8 mouse cellular contexts compared by ENCODE assay signal in genomic region chr10:22776007-22776698, GRCm38 (mm10). TPM values are rescaled to one million over a fixed set of nuclear protein-coding genes. Genes with fewer than 3 reads are reported as not detected.
DNase-seq lines count a peak whose midpoint lies in the region; ATAC-seq and TF ChIP-seq lines count a peak whose summit lies in the region.

No protein-coding gene starts in this region.

- ATAC-seq in midbrain, embryonic 14.5 days (ENCODE audit: low FRiP score, low TSS enrichment) = no peak

- no peaks in the 10 kb centered on the region for H3K27me3 ChIP-seq in CH12.LX (replicated peaks)
- no peaks in the 10 kb centered on the region for H3K27me3 ChIP-seq in cerebellum, adult 2 months (ENCODE audit: control insufficient read depth, insufficient read depth, low read length)
- H3K27me3 ChIP-seq in midbrain, embryonic 14.5 days (ENCODE audit: control insufficient read depth, insufficient read depth, low read length) = no peaks in the 10 kb centered on the region

- TF ChIP-seq CTCF in CH12.LX (conservative IDR thresholded peaks at IDR 0.05 in 1 of 2, IDR thresholded peaks at IDR 0.05 in 1 of 2; ENCODE audit: low read depth in 2 of 2, low read length in 2 of 2) = peak in 1 of 2 experiments; percentile 76; a peak in 2 of 4 replicates
- TF ChIP-seq CTCF in cerebellum, adult 2 months (IDR thresholded peaks at IDR 0.05; ENCODE audit: borderline replicate concordance, insufficient read depth, low read depth, low read length) = peak; percentile 77

- H3K4me2 ChIP-seq in CH12.LX (ENCODE audit: insufficient read depth, low read depth, poor library complexity, severe bottlenecking) = no peak overlapping the region
- H3K4me2 ChIP-seq in midbrain, embryonic 14.5 days (ENCODE audit: low read length) = no peak overlapping the region

- peak; percentile 74 for TF ChIP-seq RAD21 in CH12.LX (IDR thresholded peaks at IDR 0.05; ENCODE audit: low read depth, low read length)

- no peak for TF ChIP-seq EP300 in CH12.LX (IDR thresholded peaks at IDR 0.05; ENCODE audit: low read length)

- no peaks in the 10 kb centered on the region for H3K79me2 ChIP-seq in CH12.LX (replicated peaks; ENCODE audit: control insufficient read depth, extremely low read depth, insufficient read depth, poor library complexity, severe bottlenecking)

- no peak for TF ChIP-seq POLR2A in CH12.LX (IDR thresholded peaks at IDR 0.05; ENCODE audit: low read depth, low read length)
- TF ChIP-seq POLR2A in cerebellum, adult 2 months (IDR thresholded peaks at IDR 0.05; ENCODE audit: borderline replicate concordance, insufficient read depth, low read length) = no peak

- no peaks in the 10 kb centered on the region; a peak in 1 of 4 replicates for H3K4me1 ChIP-seq in CH12.LX (ENCODE audit: control insufficient read depth in 1 of 2, insufficient read depth in 2 of 2)
- H3K4me1 ChIP-seq in cerebellum, adult 2 months (ENCODE audit: control insufficient read depth, insufficient read depth, low read length) = no peaks in the 10 kb centered on the region
- H3K4me1 ChIP-seq in midbrain, embryonic 14.5 days (ENCODE audit: control insufficient read depth, insufficient read depth, low read length) = no peaks in the 10 kb centered on the region

- no peak overlapping the region for H3K27ac ChIP-seq in CH12.LX (ENCODE audit: insufficient read depth, low read depth)
- H3K27ac ChIP-seq in cerebellum, adult 2 months (ENCODE audit: insufficient read depth, low read length) = no peak overlapping the region
- H3K27ac ChIP-seq in midbrain, embryonic 14.5 days (replicated peaks; ENCODE audit: low read depth, low read length) = no peak overlapping the region

- DNase-seq in gastrocnemius, postnatal 10 days = peak; percentile 38
- DNase-seq in gastrocnemius, adult 8-10 months (ENCODE audit: low spot score in 2 of 2) = no peak
- peak; percentile 50 for DNase-seq in CH12.LX (ENCODE audit: extremely low read depth)
- peak; percentile 50 to 69 for DNase-seq in cerebellum, adult 2 months
- DNase-seq in frontal cortex, postnatal 25 days (ENCODE audit: low spot score in 2 of 2) = peak; percentile 49 to 56
- peak; percentile 44 to 53 for DNase-seq in layer of hippocampus, postnatal 36 days
- peak; percentile 83 for DNase-seq in midbrain, embryonic 14.5 days
- DNase-seq in spleen, adult 12 weeks (ENCODE audit: low spot score) = no peak

- WGBS in cerebellum, adult 2 months = 4% methylated on average over 7 of the region's 7 CpGs
- whole genome bisulfite sequencing in midbrain, embryonic 14.5 days = 16% methylated on average over 7 of the region's 7 CpGs

- no peaks in the 10 kb centered on the region for H3K36me3 ChIP-seq in CH12.LX (replicated peaks in 1 of 2; ENCODE audit: control insufficient read depth in 1 of 2, insufficient read depth in 1 of 2, low read length in 1 of 2)
- H3K36me3 ChIP-seq in midbrain, embryonic 14.5 days (ENCODE audit: control insufficient read depth, insufficient read depth, low read length) = no peaks in the 10 kb centered on the region

- no peak overlapping the region for H3K9ac ChIP-seq in CH12.LX (ENCODE audit: insufficient read depth, low read depth)
- H3K9ac ChIP-seq in midbrain, embryonic 14.5 days (replicated peaks; ENCODE audit: low read length) = no peak overlapping the region

- dilution Hi-C loops in CH12.LX (cut with MboI; ENCODE audit: extremely low pct_ligation_motif_present, extremely low pct_unique_long_range_greater_than_20kb, low sequenced_read_pairs) = no loop called here

- no peaks in the 10 kb centered on the region for H3K9me3 ChIP-seq in CH12.LX (replicated peaks; ENCODE audit: low read length)
- no peaks in the 10 kb centered on the region for H3K9me3 ChIP-seq in midbrain, embryonic 14.5 days (ENCODE audit: control insufficient read depth, low read length)

- H3K4me3 ChIP-seq in CH12.LX (replicated peaks in 1 of 3; ENCODE audit: low read depth in 2 of 3, low read length in 2 of 3, poor library complexity in 1 of 3) = no peak overlapping the region
- no peak overlapping the region for H3K4me3 ChIP-seq in cerebellum, adult 2 months (replicated peaks; ENCODE audit: insufficient read depth, low read depth, low read length)
- no peak overlapping the region for H3K4me3 ChIP-seq in midbrain, embryonic 14.5 days (replicated peaks; ENCODE audit: low read depth, low read length)

- in situ Hi-C loops in CH12.LX (cut with MboI; ENCODE audit: low pct_ligation_motif_present, low pct_unique_long_range_greater_than_20kb, low sequenced_read_pairs) = loop anchor here (10.0 kb wide), 1 partner anchor 191 kb away; no protein-coding TSS in a partner anchor

TF ChIP-seq in CH12.LX, 34 proteins besides CTCF, POLR2A, EP300 and RAD21:
- no peak for TF ChIP-seq USF1 (IDR thresholded peaks at IDR 0.05; ENCODE audit: low read depth, low read length)
- TF ChIP-seq MEF2A (IDR thresholded peaks at IDR 0.05; ENCODE audit: borderline replicate concordance, low read depth, low read length) = no peak
- no peak for TF ChIP-seq MYC (IDR thresholded peaks at IDR 0.05; ENCODE audit: low read depth, low read length)
- TF ChIP-seq CHD1 (IDR thresholded peaks at IDR 0.05; ENCODE audit: low read depth, low read length) = no peak
- no peak for TF ChIP-seq ZKSCAN1 (IDR thresholded peaks at IDR 0.05; ENCODE audit: borderline replicate concordance, low read depth, low read length)
- TF ChIP-seq MAZ (IDR thresholded peaks at IDR 0.05; ENCODE audit: low read depth, low read length) = no peak
- no peak for TF ChIP-seq SIN3A (IDR thresholded peaks at IDR 0.05; ENCODE audit: low read length)
- no peak for TF ChIP-seq TBP (conservative IDR thresholded peaks at IDR 0.05; ENCODE audit: low read depth, low read length)
- no peak for TF ChIP-seq IRF4 (IDR thresholded peaks at IDR 0.05; ENCODE audit: low read depth, low read length)
- TF ChIP-seq POLR2AphosphoS2 (IDR thresholded peaks at IDR 0.05; ENCODE audit: low read depth, low read length) = no peak
- TF ChIP-seq ZC3H11A (IDR thresholded peaks at IDR 0.05; ENCODE audit: low read depth, low read length) = peak; percentile 36; the same call in 1 of the 2 replicates
- TF ChIP-seq PAX5 (IDR thresholded peaks at IDR 0.05; ENCODE audit: low read length) = no peak
- peak; percentile 79 for TF ChIP-seq SMC3 (IDR thresholded peaks at IDR 0.05; ENCODE audit: low read depth, low read length)

RNA-seq across cellular contexts. Expression of gene Tcf21, which starts 43.8 kb away (rescaled TPM):
- total RNA-seq in gastrocnemius, postnatal 10 days (2021) = not detected
- not detected for total RNA-seq in gastrocnemius, adult 8-10 months (2022)
- total RNA-seq in CH12.LX (2012; rRNA removed) (not detected in 2 replicates), CH12.LX (2014; rRNA removed) (not detected in 2 replicates)
- polyA plus RNA-seq in CH12.LX (2012; ENCODE audit: insufficient read length, low read depth) = not detected in 2 replicates
- 0.29 and 0.62 TPM in 2 replicates for polyA plus RNA-seq in cerebellum, adult 2 months (2012; rRNA removed)
- total RNA-seq in layer of hippocampus, postnatal 36 days (2021) = not detected
- not detected in 2 replicates for polyA plus RNA-seq in midbrain, embryonic 14.5 days (2014; fragmentation: Nextera tagmentation; extraction: Ambion mirVana)

RNA-seq across cellular contexts. Expression of gene Tbpl1, which starts 44.4 kb away (rescaled TPM):
- total RNA-seq in gastrocnemius, postnatal 10 days (2021) = 10 to 100 TPM; 24.2 to 31.1 TPM
- 10 to 100 TPM; 13.2 to 18.6 (median 16.8) TPM for total RNA-seq in gastrocnemius, adult 8-10 months (2022)
- total RNA-seq in CH12.LX (2012; rRNA removed) (34.6 and 37.9 TPM in 2 replicates), CH12.LX (2014; rRNA removed) (54.6 and 60.3 TPM in 2 replicates)
- 46.9 and 47.9 TPM in 2 replicates for polyA plus RNA-seq in CH12.LX (2012; ENCODE audit: insufficient read length, low read depth)
- 57.6 and 64.2 TPM in 2 replicates for polyA plus RNA-seq in cerebellum, adult 2 months (2012; rRNA removed)
- total RNA-seq in layer of hippocampus, postnatal 36 days (2021) = 10 to 100 TPM; 68.0 to 75.6 TPM
- polyA plus RNA-seq in midbrain, embryonic 14.5 days (2014; fragmentation: Nextera tagmentation; extraction: Ambion mirVana) = 97.8 and 115 TPM in 2 replicates

Comparison
In these comparisons a context has a peak if more than half of its experiments do, and no peak if none do; other contexts are left out.
1. DNase-seq: peak in gastrocnemius, postnatal 10 days (single experiment), CH12.LX (single experiment), cerebellum, adult 2 months (2 of 2), frontal cortex, postnatal 25 days (2 of 2), layer of hippocampus, postnatal 36 days (2 of 2) and midbrain, embryonic 14.5 days (single experiment); none in gastrocnemius, adult 8-10 months (0 of 2) and spleen, adult 12 weeks (single experiment).